Mouse (Mus musculus) ZHBTc4 (cell line): Measurements from ENCODE around the gene Scp2.
"Not testable (repeated sequence)": the region's sequence is repeated elsewhere in the genome, so short reads cannot be mapped to it uniquely, and the experiment has no call there.

Experiments
- DNase-seq: peaks from one replicate; pipeline ENCODE4 v3.0.0-alpha.2; 2011; ENCODE audit warnings: low read depth, low spot score

Gene Scp2

DNA sequence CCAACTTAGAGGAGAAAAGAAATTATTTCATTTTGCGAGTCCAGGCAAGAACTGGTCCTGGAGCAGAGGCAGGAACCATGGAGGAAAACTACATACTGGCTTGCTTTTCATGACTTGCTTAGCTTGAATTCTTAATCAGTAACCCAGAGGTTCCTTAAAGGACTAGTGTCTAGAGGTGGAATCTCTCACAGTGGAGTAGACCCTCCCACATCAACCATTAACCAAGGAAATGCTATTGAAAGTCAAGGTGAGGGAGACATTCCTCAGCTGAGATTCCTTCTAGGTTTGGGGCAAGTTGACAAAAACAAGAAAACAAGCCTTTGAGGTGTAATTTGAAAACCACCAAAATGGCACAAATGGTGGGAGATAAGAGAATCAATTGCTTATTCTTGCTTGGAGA, at the start of gene Scp2:
Gene Scp2 (minus strand): TSS at position 119 of the 400 bp plus-strand sequence.
- DNase-seq, result peak; percentile 47

DNA sequence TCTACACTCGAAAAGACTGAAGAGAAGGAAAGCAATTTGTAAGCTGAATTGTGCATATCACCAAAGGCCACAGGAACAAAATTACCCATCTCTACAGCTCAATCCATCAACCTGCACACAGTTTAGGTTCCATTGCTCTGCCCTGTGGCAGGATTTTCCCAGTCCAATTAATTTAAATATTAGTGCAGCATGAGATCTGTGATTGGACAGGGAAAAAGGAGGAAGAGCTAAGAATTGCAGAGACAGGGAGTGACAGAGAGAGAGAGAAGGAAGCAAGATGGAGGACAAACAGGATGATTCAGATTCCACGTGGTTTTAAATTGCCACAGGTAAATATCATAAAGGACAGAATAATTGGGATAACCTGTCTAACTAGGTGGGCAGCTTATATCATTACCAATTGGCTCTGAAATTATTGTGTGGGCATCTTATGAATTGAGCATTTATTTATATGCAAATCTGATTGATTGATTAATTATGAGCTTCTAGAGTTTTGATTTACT, 48.1 kb upstream of the Scp2 start:
- peak; percentile 59 for DNase-seq

DNA sequence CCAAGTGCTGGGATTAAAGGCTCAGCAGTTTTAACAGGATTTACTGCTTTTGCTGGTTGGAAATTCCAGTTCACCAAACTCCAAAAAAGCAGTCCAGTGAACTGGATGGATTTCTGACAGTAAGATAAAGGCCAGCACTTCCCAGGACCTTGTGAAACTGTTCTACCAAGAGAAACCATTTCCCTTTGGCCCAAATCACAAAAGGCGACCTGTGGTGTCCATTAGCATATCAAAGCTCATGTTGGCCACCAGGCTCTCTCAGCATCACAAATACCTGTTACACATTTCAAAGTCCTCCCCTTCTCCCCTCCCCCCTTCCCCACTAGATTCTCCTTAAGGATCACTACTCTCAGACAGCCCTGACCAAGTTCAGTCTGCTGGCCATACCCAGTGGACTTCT, 37.5 kb upstream of the Scp2 start:
- DNase-seq, result peak; percentile 97

DNA sequence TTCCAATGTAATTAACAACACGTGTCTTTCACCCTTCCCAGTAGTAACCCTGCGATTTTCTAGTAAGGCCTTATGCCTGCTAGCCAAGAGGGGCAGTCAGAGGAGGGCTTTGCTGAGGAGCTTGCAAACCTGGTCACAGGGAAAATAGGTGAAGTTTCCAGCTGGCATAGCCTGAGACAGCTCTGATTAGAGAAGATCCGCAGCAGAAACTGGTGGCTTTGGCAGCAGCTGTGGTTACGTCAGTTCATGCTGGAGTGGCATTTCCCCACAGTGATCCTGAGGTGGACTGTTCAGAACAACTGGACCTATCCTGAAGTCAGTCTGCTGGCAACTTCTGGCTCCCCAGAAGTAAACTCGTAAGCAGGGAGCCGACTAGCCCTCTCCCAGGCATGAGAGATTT, 23.3 kb upstream of the Scp2 start:
- no peak for DNase-seq

DNA sequence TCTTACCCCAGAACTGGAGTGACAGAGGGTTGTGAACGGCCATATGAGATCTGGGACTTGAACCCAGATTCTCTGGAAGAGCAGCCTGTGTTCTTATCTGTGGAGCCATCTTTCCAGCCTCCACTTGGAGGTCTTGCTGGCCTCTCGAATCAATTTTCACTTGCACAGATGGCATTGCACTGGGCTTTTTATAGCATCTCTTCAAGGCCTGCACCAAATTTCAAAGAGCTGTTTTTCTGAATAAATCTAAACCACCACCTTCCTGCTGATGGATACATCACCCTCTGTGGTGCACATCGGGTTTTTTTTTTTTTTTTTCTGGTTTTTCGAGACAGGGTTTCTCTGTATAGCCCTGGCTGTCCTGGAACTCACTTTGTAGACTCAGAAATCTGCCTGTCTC, 22.1 kb upstream of the Scp2 start:
- no peak for DNase-seq

DNA sequence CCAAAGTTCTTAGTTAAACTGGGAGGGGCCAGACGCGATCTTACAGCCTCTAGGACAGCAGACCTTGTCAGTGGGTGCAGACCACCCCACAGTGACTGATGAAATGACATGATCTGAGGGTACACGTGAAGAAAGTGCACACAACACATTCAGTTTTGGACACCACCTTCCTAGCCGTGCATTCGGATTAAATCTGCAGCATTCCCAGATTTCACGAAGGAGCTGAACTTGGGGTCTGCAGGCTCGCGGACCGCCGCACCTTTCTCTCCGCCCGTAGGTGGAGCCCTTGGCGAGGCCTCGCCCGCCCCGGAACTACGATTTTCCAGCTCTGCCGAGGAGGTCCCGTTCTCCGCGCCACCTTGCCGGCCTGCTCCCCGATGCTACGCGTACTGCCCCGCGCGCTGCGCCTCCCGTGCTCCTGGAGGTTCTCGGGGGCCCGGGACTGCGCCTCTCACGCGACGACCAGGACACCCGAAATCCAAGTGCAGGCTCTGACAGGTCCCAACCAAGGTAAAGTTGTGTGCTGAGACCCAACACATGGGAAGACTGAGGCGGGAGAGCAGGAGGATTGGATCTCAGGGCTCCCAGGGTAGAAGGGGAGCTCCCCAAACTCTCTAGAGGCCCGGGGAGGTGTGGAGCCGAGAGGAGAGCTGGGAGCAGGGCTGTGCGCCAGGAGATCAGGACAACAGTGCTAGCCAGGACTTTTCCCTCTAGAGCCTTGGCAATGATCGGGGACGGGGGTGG, 20.5 kb upstream of the Scp2 start, which contains the start of gene Echdc2:
Gene Echdc2 (plus strand): TSS at position 286 of the 744 bp plus-strand sequence.
- DNase-seq, result peak; percentile 72

DNA sequence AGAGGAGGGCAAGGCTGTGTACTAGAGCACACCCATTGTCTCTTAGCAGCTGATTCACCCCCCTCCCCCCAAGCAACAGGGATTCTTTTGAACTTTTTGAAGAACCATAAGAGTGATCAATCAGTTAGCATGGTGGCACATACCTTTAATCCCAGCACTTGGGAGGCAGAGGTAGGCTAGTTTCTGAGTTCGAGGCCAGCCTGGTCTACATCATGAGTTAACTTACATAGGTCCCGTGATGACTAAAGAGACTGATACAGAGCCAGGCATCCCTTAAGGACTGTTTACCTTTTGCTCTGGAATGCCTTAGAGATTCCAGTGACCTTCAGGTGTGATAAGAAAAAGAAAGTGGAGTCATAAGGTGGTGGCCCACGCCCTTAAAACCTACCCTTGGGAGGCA, 18.5 kb upstream of the Scp2 start:
- peak; percentile 78 for DNase-seq

DNA sequence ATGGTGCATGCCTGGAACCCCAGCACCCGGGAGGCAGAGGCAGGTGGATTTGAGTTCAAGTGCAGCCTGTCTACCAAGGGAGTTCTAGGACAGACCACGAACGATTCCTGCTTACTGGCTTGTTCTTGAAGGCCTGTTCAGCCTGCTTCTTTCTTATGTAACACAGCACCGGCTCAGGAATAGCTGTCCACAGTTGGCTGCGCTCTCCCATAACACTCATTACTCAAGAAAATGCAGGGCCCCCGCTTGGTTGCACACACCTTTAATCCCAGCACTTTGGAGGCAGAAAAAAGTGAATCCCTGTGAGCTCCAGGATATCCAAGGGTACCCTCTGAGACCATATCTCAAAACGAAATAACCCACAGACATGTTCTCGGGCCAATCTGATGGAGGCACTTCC, 17.1 kb upstream of the Scp2 start:
- DNase-seq, result no peak

DNA sequence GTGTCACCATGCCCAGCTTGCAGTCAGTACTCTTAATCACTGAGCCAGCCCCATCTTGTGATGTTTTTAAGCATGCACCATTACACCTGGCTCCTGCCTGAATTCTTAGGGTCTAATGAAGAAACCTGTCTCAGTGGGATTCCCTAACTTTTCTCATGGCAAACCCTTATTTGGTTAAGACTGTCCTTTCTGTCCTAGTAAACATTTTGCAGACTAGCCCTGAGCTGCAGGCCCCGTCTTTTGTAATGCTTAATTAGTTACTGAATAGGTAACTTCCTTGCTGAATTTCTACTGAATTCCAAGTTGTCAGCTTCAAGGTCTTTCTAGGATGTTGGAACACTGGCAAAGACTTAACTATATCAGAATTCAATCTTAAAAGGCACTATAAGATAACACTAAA, 10.3 kb upstream of the Scp2 start:
- peak; percentile 59 for DNase-seq

DNA sequence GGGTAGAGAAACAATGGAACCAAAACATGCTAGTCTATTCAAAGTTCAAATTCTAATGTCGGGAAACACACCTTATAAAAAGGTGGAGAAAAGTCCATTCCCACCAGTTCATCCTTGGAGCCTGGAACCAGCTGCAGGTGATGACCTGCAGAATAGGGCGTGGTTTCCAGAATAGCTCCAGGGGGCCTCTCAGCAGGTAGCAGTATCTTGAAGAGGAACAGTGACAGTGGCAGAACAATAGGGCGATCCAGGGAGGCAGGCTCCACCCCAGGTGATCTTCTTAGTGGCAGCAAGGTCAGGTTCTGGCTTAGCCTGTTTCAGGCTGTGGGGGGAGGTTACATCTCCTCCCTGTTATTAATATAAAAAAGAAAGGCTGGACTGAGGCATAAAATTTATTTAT, 756 bp upstream of the Scp2 start:
- peak; percentile 80 for DNase-seq

DNA sequence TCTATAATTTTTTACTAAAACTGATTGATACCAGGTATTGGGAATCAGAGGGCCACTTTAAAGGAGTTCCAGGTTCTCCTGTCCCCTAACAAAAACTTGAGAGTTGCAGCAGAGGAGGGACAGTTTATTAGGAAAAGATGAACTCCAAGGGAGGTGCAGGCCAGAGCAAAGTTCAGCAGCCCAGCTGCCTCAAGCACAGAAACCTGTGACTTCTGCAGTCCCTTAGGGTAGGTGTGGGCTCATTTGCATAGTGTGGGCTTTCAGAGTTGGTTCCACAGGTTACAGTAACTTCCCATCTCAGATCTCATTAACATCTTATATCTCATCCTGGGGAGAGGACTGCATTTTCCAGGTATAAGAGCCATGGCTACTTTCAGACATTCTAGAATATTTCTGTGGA, 1.0 kb downstream of the Scp2 start:
- no peak for DNase-seq

DNA sequence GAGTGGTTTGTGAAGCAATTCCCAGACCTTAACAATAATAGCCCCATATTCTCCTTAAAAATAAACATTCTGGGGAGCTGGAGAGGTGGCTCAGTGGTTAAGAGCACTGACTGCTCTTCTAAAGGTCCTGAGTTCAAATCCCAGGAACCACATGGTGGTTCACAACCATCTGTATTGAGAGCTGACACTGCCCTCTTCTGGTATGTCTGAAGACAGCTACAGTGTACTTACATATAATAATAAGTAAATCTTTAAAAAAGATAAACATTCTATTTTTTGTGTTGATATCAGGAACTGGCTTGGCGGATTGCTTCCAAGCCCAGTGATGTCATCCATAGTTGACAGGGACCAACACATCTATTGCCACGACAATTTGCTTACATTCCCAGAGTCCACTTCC, 1.6 kb downstream of the Scp2 start:
- DNase-seq, result not testable (repeated sequence)

DNA sequence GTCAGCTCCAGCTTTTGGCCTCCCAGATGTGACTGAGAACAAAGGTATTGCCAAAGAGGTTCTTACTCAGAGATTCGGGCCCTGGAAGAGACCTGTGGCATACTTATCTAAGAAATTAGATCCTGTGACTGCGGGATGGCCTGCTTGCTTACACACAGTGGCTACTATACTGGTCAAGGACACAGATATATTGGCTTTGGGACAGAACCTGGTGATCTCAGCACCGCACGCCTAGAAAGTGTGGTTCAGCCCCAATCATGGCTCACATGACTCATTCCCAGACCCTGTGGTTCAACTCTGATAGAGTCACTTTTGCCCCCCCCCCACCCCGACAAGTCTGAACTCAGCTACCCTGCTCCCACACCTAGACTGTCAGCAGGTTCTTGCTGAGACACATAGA, 7.9 kb downstream of the Scp2 start:
- DNase-seq, result no peak

DNA sequence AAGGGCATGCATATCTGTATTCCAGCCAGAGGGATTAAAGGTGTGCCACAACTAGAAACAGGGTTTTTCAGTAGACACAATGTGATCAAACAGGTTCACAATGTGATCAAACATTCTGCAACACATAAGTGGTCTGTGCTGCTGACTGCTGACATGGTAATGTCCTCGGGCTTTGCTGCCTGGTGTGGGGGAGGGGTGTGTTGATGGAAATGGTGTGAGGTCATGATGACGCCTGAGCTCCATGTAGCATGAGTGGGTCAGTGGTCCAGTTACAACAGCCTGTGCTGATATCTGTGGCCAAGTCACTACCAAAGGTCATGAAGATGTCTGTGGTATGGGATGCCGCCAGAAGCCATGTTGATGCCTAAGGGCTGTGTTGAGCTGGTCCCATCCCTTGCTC, 14.3 kb downstream of the Scp2 start:
- DNase-seq, result no peak

DNA sequence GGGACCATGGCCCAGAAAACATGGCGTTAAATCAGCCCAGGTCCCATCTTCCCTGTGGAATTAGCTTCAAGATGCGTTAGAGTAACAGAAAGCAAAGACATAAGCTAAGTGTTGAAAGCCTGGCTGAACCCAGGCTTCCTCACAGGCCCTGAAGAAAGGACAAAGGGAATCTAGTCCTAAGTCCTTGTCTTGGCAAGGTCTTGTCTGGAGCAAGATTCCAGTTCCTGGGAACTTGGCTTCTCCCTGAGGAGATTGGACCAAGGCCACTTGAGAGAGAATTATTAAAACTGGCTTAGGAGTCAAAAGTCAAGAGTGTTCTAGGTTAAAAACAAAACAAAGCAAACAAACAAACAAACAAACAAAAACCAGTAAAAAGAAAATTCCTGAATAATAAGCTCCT, 16.5 kb downstream of the Scp2 start:
- no peak for DNase-seq

DNA sequence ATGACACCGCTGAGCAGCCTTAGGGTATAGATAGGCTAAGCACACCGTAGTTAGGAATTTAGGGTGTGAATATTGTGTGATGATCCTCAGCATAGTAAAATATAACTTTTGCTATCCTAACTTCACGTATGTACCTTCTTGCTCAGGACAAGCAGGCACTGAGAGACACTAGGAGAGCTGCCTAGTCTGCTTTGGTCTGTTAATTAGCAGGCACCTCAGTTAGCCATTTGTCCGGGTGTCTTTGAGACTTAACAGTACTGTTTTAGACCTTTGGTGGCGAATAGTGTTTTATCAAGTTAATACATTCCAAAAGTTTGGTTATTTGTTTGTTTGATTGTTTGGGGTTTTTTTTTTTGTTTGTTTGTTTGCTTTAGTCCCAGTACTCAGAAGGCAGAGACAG, 17.3 kb downstream of the Scp2 start:
- DNase-seq, result no peak

DNA sequence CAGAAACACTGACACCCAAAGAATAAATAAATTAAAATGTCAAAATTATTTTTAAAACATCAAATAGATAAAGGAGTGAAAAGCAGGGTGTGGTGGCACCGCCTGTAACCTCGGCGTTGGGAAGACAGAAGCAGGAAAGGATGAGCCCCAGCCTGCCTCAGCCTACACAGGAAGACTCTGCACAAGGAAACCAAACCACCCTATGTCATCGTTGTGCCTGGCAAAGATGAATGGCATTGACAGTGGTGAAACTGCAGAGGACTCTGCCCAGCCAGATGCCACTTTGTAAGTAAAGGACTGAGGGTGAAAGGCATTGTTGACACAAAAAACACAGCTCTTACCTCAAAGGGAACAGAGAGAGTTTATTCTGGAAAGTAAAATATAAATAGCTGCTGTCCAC, 18.5 kb downstream of the Scp2 start:
- no peak for DNase-seq

DNA sequence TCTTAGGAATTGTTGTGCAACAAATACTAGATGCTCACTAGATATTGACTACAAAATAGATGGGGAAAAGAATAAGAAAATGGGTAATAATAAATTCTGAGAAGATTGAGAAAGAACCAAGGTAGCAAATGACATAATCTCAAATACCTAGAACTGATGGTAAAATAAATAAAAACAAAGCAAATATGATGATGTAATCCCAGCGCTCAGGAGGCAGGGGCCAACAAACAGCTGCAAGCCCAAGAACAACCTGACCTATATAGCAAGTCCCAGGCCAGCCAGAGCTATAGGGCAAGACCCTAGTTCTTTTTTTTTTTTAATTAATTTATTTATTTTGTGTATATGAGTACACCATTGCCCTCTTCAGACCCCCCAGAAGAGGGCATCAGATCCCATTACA, 20.7 kb downstream of the Scp2 start:
- DNase-seq, result no peak

DNA sequence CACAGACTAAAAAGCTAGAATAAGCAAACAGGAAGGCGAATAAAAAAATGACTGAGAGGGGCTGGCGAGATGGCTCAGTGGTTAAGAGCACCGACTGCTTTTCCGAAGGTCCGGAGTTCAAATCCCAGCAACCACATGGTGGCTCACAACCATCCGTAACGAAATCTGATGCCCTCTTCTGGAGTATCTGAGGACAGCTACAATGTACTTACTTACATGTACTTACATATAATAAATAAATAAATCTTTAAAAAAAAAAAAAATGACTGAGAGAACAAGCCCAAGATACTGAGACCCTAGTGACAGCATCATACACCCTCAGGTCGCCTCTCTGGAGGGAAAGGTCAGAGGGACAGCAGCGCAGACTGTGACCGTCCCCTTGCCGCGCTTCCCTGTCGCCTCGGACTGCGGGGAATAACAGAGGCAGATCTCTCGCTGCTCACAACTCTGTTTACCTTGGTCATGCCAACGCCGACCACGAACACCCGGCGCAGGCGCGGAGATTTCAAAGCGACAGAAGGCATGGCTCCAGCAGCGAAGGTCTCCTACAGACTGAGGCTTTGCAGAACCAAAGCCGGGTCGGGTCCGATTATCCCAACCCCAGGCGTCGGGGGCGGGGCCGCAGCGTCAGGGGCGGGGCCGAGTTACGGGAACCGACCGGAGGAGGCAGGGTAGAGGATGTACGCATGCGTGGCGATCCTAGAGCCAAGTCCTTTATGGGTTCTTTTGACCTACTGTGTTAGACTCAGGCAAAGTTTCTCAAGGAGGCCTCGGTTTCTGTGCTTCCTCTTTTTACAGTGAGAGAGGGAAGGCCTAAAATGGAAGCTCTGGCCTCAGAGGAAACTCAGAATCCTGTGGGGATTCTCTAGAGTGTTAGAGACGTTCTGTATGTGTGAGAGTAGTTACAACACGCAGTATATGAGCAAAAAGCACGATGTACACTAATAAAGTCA, 26.6 kb downstream of the Scp2 start:
- peak; percentile 98 for DNase-seq

DNA sequence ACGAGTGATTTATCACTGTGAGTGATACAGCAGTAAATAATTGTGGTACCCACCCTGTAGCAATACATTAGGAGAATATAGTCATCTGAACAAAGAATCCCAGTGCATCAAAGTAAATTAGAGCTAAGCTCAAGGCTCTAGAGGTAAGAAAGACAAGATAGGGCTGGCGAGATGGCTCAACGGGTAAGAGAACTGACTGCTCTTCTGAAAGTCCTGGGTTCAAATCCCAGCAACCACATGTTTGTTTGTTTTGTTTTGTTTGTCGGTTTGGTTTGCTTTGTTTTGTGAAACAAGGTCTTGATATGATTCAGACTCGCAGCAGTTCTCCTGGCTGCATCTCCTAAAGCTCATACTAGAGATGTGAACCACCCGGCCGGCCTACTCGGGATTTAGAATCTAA, 27.3 kb downstream of the Scp2 start:
- peak; percentile 17 for DNase-seq

DNA sequence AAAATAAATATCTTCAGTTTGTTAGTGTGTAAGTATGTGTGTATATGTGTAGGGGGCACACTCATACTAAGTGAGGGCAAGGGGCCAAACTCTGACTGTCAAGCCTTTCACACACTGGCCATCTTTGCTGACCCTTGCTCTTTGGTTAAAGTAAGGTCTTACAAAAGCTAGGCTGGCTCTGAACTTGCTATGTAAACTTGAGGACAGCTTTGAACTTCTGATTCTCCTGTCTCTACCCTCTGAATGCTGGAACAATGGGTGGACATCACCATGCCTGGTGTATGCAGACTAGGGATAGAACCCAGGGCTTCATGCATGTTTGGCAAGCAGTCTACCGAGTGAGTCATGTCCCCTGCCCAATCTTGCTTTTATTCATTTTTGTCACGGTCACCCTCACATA, 28.3 kb downstream of the Scp2 start:
- DNase-seq, result no peak

DNA sequence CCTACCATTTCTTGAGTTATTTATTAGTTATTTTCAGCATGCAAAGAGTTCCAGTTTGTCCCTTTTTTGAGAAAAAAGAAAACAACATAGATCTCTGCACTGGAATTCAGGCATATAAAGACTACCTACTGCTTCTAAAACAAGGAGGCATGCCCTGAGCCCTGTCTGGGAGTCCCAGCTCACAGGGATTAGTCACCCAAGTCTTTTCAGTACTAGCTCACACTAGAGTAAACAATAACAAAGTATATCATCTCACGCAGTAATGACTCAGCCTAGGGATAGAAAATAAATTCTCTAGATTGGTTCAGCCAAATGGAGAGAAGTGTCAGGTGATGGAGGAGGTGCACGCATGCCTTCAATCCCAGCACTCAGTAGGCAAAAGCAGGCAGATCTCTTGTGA, 34.1 kb downstream of the Scp2 start:
- no peak for DNase-seq

DNA sequence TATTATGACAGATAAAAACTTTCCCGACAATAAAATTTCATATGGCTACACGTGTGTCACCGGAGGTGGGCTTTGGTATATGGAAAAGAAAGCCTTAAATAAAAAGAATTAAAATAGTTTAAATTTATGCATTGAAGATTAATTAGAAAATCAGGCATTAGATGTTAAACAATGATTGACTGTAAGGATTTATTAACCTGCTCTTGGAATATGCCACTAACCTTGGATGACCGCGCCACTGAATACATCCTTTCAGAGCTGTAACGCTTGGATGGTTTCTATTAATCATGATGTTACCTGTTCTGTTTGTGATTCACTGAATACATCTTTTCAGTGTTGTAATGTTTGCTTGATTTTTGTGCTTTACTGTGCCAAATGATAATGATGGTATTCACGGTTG, 35.1 kb downstream of the Scp2 start:
- no peak for DNase-seq
